Mouse (Mus musculus) myocyte (in vitro differentiated cells): Measurements from ENCODE around the gene Rtn4rl1. TPM values are rescaled to one million over a fixed set of nuclear protein-coding genes. Genes with fewer than 3 reads are reported as not detected.

Experiments used
- H3K27me3 ChIP-seq: one replicate; pipeline ENCODE4 v1.6.1; 2011; ENCODE audit not compliant: control insufficient read depth, insufficient read depth, insufficient read length
- H3K36me3 ChIP-seq: one replicate; pipeline ENCODE4 v1.6.1; 2011; ENCODE audit not compliant: control insufficient read depth, insufficient read depth
- H3K4me2 ChIP-seq: one replicate; pipeline ENCODE4 v1.6.1; 2011; ENCODE audit warnings: low read depth, control low read depth
- H3K4me3 ChIP-seq: one replicate; pipeline ENCODE4 v1.5.1; 2011; ENCODE audit warnings: mild to moderate bottlenecking, control low read depth, moderate library complexity
- H3K79me2 ChIP-seq: one replicate; pipeline ENCODE4 v1.6.1; 2011; ENCODE audit not compliant: control insufficient read depth, insufficient read depth
- H3ac ChIP-seq: one replicate; pipeline ENCODE4 v1.6.1; 2011; ENCODE audit not compliant: control insufficient read depth, insufficient read length
- CEBPB ChIP-seq: IDR thresholded peaks from 2 replicates; pipeline ENCODE4 v1.6.1; 2011; ENCODE audit warnings: mild to moderate bottlenecking, moderate library complexity; ENCODE audit not compliant: poor library complexity, insufficient read depth, severe bottlenecking
- E2F4 ChIP-seq: IDR thresholded peaks from one replicate; pipeline ENCODE4 v1.6.1; 2011; ENCODE audit warnings: mild to moderate bottlenecking, control low read depth, moderate library complexity; ENCODE audit not compliant: insufficient read depth
- MAX ChIP-seq: IDR thresholded peaks from one replicate; pipeline ENCODE4 v1.6.1; 2011; ENCODE audit warnings: low read depth, mild to moderate bottlenecking, control low read depth
- MYOD1 ChIP-seq, 3 experiments: IDR thresholded peaks; one replicate each; pipeline ENCODE4 v1.6.1; 2011; ENCODE audit warnings: control low read depth in 2 of 3, low read depth in 2 of 3, mild to moderate bottlenecking in 2 of 3, moderate library complexity in 1 of 3; ENCODE audit not compliant: insufficient read length in 2 of 3, control insufficient read depth in 1 of 3
- MYOG ChIP-seq, 3 experiments: IDR thresholded peaks; one replicate each; pipeline ENCODE4 v1.6.1; 2011; ENCODE audit warnings: control low read depth in 2 of 3, low read depth in 2 of 3, mild to moderate bottlenecking in 2 of 3; ENCODE audit not compliant: insufficient read length in 2 of 3, control insufficient read depth in 1 of 3, insufficient read depth in 1 of 3
- POLR2A ChIP-seq: IDR thresholded peaks from one replicate; pipeline ENCODE4 v1.6.1; 2011; ENCODE audit warnings: low read depth, mild to moderate bottlenecking, control low read depth, moderate library complexity; ENCODE audit not compliant: insufficient read length
- POLR2AphosphoS2 ChIP-seq: IDR thresholded peaks from one replicate; pipeline ENCODE4 v1.6.1; 2011; ENCODE audit warnings: low read depth, control low read depth; ENCODE audit not compliant: insufficient read length
- REST ChIP-seq: IDR thresholded peaks from one replicate; pipeline ENCODE4 v1.6.1; 2011; ENCODE audit warnings: mild to moderate bottlenecking, control low read depth, moderate library complexity; ENCODE audit not compliant: insufficient read depth, insufficient read length
- SRF ChIP-seq: IDR thresholded peaks from one replicate; pipeline ENCODE4 v1.6.1; 2011; ENCODE audit warnings: low read depth; ENCODE audit not compliant: control insufficient read depth, insufficient read length
- TCF12 ChIP-seq: IDR thresholded peaks from one replicate; pipeline ENCODE4 v1.6.1; 2011; ENCODE audit warnings: mild to moderate bottlenecking, control low read depth; ENCODE audit not compliant: poor library complexity, insufficient read depth, severe bottlenecking
- TCF3 ChIP-seq: IDR thresholded peaks from one replicate; pipeline ENCODE4 v1.6.1; 2011; ENCODE audit warnings: low read depth, control low read depth; ENCODE audit not compliant: insufficient read length
- USF1 ChIP-seq: IDR thresholded peaks from one replicate; pipeline ENCODE4 v1.6.1; 2011; ENCODE audit warnings: low read depth, mild to moderate bottlenecking, control low read depth, moderate library complexity
- polyA plus RNA-seq: library from polyadenylated mRNA; unstranded; fragments of >200 nt; fragmentation: generic; extraction: Trizol; gene quantifications from one replicate; pipeline ENCODE4 v1.2.1, GENCODE M21; 2012; ENCODE audit warnings: missing spikeins

The Rtn4rl1 gene
- polyA plus RNA-seq, 1 experiment, result 0.16 TPM

DNA sequence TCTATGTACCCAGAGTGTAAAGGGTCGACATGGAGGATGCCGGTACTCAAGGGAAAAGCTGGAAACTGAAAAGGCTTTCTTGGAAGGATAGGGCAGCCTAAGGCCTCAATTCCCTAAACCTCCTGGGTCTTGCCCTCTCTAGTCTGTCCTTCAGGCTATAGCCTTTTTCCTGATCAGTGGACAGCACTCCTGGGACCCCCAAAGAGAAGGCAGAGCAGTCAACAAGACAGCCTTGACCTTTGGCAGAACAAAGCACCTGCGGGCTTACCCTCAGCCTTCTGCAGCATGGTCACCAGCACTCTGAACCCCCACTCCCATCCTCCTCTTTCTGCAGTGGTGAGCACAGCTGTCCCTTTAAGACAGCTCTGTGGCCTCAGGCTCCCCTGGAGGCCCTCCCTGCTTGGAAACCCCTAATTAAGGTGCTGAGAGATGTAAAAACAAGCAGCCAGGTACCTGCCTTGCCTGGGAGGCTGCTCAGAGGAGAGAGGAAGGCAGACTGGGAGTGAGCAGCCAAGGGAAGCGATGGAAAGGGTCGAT, 2.6 kb upstream of the Rtn4rl1 start, which contains the start of gene Dph1:
TSS of gene Dph1 (minus strand) at position 337 of the 537 bp plus-strand sequence.
- Histone ChIP-seq H3K4me2 (peak within 1 kb of the TSS; percentile 81), H3ac (peak within 1 kb of the TSS; percentile 46), H3K27me3 (peaks cover 28% of the 10 kb centered on the region), H3K4me3 (peak within 1 kb of the TSS; percentile 87), H3K79me2 (peaks cover 12% of the 10 kb centered on the region), H3K36me3 (no peaks in the 10 kb centered on the region)
- no peak for TF ChIP-seq MYOG (IDR thresholded peaks at IDR 0.05; ENCODE audit: control insufficient read depth in 1 of 3, insufficient read depth in 1 of 3, insufficient read length in 2 of 3, low read depth in 2 of 3)

DNA sequence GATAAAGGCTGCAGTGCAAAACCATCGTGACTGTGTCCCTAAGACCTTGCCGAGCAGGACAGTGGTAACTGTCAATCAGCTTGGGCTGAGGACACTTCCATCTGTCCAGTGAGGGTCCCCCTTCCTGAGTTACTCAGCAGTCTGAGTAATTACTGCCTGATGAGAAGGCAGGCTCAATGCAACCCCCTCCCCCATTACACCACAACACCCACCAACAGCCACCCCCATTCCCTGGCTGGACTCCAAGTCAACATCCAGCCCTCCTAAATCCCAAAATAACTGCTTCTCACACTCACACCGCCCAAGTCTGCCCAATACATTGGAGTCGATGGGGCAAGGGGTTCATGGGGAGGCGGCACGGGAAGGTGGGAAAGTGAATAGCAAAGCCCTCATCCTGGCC, 1.7 kb upstream of the Rtn4rl1 start:
- Histone ChIP-seq H3K4me3 (no peak overlapping the region), H3K27me3 (peaks cover 29% of the 10 kb centered on the region), H3K36me3 (no peaks in the 10 kb centered on the region), H3K79me2 (peaks cover 12% of the 10 kb centered on the region), H3ac (no peak overlapping the region), H3K4me2 (no peak overlapping the region)
- TF ChIP-seq TCF12, result no peak
- no peak for TF ChIP-seq POLR2AphosphoS2
- TF ChIP-seq POLR2A, result no peak
- no peak for TF ChIP-seq SRF
- no peak for TF ChIP-seq MAX
- TF ChIP-seq USF1, result no peak
- TF ChIP-seq E2F4, result no peak
- TF ChIP-seq REST, result no peak
- no peak for TF ChIP-seq CEBPB
- no peak for TF ChIP-seq MYOG (IDR thresholded peaks at IDR 0.05; ENCODE audit: control insufficient read depth in 1 of 3, insufficient read depth in 1 of 3, insufficient read length in 2 of 3, low read depth in 2 of 3)
- no peak for TF ChIP-seq TCF3
- no peak for TF ChIP-seq MYOD1 (IDR thresholded peaks at IDR 0.05; ENCODE audit: control insufficient read depth in 1 of 3, insufficient read length in 2 of 3, low read depth in 2 of 3)

GRCm38 (mm10) chr11:75192336-75193214, 1.0 kb upstream of the Rtn4rl1 start:
- Histone ChIP-seq H3K36me3 (no peaks in the 10 kb centered on the region), H3K27me3 (peaks cover 29% of the 10 kb centered on the region), H3ac (no peak overlapping the region), H3K4me3 (peak overlapping the region; percentile 6), H3K79me2 (peaks cover 12% of the 10 kb centered on the region), H3K4me2 (peak overlapping the region; percentile 74)
- TF ChIP-seq POLR2A (no peak), TCF3 (no peak), TCF12 (no peak), POLR2AphosphoS2 (no peak), CEBPB (no peak), SRF (no peak), MAX (no peak), MYOD1 (IDR thresholded peaks at IDR 0.05; ENCODE audit: control insufficient read depth in 1 of 3, insufficient read length in 2 of 3, low read depth in 2 of 3) (no peak), MYOG (IDR thresholded peaks at IDR 0.05; ENCODE audit: control insufficient read depth in 1 of 3, insufficient read depth in 1 of 3, insufficient read length in 2 of 3, low read depth in 2 of 3) (no peak), REST (no peak), E2F4 (no peak), USF1 (no peak)

GRCm38 (mm10) chr11:75194121-75194849, 702 bp downstream of the Rtn4rl1 start:
- H3K79me2 ChIP-seq, result peaks cover 2% of the 10 kb centered on the region
- no peak for TF ChIP-seq USF1
- no peak for TF ChIP-seq MYOD1 (IDR thresholded peaks at IDR 0.05; ENCODE audit: control insufficient read depth in 1 of 3, insufficient read length in 2 of 3, low read depth in 2 of 3)
- TF ChIP-seq REST, result no peak
- TF ChIP-seq TCF12, result no peak
- no peak for TF ChIP-seq SRF
- no peak for TF ChIP-seq MYOG (IDR thresholded peaks at IDR 0.05; ENCODE audit: control insufficient read depth in 1 of 3, insufficient read depth in 1 of 3, insufficient read length in 2 of 3, low read depth in 2 of 3)
- TF ChIP-seq POLR2A, result no peak
- TF ChIP-seq POLR2AphosphoS2, result no peak
- peak overlapping the region; percentile 6 for H3K4me3 ChIP-seq
- H3ac ChIP-seq, result no peak overlapping the region
- peaks cover 36% of the 10 kb centered on the region for H3K27me3 ChIP-seq
- H3K4me2 ChIP-seq, result peak overlapping the region; percentile 74
- H3K36me3 ChIP-seq, result no peaks in the 10 kb centered on the region
